Mouse (Mus musculus) lung, postnatal 14 days (tissue): Measurements from ENCODE around the gene Gpc6.

Experiments
- DNase-seq: peaks from one replicate; pipeline ENCODE4 v3.0.0; 2021

Gpc6 gene

DNA sequence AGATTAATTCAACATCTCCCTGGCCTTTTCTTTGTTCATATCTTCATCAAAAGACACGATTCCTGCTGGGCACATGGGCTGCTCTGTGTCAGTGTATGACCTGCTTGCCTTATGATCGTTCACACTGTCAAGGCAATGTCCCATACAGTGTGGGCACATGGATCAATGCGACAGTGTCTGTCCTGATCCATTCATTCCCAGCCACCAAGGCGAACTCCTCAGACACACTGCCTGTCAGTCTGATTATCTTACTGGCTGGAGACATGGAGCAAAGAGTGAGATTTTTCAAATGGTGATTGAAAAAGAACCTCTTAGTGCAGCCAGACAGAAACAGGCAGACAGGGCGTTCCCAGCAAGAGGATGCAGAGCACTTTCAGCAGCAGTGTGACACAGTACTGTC lies 143.1 kb downstream of the Gpc6 start:
- DNase-seq, result no peak

DNA sequence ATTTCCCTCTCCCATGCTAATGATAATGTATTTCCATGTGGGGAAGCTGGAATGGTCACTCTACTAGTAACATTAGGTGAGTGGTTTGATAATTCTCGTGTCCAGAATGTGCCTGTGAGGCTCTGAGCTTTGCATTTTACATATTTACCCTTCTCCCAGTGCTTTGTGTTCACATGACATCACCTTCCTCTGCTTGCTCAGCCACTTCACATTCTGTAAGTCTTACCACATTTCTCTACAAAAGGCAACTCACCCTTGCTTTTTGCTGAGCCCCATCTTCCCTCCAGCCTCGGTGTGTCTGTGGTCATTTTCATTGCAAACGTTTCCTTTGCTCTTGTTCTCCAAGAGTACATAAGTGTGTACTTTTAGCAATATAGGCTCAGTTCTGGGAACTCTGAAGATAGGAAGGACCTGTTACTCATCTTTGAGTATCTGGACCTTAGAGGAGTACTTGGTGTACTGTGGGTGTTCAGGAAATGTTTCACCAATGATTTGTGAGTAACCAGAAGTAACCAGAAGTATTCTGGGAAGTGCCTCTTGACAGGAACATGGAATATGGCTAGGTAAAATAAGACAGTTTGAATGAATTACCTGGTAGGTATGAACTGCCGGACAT lies 145.5 kb downstream of the Gpc6 start:
- DNase-seq, result no peak

DNA sequence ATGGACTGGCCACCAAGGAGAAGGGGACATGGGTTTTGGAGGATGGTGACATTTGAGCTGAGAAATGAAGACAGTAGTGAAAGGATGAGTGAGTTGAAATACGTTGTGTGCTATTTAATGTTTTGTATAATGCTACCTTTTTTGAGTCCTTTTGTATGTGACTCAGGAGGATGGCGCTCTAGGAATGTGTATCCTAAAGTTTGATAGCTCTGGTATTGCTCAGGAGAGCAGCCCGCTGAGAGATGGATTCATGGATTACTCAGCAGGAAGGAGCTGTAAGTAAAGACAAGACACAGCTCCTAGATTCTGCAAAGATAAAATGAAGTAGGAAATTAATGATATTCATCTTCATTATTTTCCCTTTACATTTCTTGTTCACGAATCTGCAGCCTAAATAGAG lies 168.5 kb downstream of the Gpc6 start:
- DNase-seq, result no peak

DNA sequence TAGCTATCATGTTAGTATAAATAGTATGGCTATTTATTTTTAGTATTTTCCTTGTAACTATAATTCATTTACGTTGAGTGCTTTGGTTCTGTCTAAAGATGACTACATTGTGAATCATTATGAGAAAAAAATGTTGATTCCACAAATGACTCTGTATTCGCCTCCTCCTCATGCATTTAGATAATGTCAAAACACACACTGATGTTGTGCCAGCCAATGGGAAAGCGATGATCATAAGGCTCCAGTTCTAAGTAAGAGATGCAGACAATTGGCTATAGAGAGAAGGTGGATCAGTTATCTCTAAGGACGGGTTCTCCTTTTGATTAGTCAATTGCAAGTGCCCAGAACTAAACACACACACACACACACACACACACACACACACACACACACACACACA lies 181.8 kb downstream of the Gpc6 start:
- no peak for DNase-seq

DNA sequence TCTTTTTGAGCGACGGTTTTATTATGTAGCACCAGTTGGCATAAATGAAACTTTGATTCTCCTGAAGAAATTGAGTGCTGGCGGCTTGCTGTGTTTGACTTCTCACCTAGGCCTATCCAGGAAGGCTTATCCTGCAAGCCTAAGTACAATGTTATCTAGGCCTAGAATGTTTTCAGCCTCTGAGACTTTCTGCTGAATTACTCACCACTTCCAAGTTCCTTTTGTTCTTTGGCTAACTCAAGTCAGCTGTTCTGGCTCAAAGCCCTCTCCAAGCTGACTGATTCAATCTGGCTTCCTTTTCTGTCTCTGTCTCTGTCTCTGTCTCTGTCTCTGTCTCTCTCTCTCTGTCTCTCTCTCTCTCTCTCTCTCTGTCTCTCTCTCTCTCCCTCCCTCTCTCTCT lies 188.0 kb downstream of the Gpc6 start:
- DNase-seq, result no peak

DNA sequence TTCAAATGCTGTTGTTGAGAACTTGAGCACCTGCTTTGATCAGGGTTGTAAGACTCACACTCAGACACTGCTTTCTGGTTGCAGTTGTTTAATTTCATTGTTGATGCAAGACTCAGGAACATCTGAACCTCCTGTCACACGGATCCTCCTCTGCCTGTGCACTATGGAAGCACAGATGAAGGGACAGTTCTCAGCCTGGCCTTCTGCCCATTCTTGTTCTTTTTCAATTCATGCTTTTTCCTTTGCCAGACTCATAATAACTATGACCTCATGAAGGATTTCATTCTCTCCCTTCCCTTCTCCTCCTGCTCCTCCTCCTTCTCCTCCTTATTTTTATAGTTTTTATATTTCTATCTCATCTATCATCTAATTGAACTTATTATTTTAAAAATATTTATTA lies 196.9 kb downstream of the Gpc6 start:
- DNase-seq, result no peak

DNA sequence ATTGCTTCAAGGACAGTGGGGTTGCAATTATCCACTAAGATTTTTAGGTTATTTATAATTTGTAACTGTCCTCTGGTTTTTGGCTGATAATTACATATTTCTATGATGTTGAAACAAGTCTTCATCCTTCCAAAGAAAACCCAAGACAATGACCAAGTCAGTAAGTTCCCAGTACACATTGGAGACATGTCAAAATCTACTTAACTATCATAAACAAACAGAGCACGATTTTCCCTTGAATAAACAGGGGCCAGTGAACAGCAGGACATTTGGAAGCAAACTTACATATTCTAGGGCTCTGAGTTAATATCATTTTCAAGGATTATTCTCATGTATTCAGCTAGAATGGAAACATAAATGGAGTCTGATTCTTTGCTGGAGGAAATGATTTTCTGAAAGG lies 205.2 kb downstream of the Gpc6 start:
- DNase-seq, result no peak

DNA sequence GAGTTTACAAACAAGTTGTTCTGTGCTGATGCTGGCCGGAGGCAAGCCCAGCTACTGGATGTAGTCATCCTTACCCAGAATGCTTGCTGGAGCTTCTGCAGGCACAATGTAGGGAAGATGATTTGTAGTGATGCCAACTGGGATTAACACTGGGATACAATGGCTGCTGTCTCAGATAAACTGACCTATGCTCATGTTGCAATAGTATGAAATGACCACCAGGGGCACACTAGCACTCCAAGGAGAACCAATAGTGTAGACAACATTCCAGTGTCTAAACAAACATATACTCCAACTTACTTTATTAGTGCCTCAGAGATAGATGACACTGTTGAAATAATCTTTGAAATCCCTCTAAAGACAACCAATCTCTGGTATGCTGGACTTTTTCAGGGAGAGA lies 206.2 kb downstream of the Gpc6 start:
- no peak for DNase-seq

DNA sequence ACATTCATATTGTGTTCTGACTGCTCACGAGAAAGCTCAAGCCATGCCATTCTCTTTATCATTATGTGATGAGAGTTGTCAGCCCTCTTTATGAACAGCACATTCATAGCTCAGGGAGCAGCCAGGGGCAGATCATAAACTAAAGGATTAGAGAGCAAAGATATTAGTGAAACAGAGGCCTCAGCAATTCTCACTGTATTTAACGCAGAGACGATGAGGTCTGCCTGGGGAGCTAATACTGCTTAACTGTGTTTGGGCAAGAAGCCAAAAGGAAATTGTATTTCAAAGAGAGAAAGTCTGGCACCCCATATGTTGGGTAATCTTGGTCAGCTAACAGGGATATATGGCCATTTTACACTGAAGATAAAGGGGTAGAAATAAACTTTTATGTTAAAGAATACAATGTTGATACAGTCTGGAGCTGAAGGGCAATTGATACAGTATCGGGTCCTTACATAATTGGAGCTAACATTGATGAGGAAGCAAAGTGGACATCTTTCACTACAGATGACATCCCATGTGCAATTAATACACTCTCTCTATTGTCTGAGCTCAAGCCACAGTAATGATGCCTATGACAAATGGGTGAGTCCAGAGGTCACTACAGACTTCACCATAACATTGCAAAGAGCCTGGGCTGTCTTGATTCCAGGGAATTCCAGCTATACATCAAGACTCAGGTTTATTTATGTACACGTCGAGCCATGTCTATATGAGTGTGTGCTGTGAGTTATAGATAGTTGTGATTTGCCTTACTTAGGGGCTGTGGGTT lies 216.1 kb downstream of the Gpc6 start:
- no peak for DNase-seq

DNA sequence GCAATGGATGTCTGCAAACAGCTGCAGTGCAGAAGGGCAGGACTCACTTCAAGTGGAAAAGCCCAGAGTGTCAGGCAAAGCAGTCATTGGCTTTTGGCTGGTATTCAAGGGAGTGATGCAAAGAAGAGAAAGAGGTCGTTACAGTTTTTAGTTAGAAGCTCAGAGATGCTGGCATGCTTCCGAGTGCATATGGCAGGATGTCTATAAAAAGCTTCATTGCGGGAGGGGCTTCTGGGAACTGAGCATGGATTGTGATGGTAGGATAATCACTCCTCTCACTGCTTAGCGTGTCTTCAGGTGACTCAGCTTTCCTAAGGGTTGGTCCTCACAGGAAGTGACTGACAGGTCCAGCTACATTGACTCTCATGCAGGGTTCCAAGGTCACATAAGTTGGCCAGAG lies 221.0 kb downstream of the Gpc6 start:
- DNase-seq, result no peak

DNA sequence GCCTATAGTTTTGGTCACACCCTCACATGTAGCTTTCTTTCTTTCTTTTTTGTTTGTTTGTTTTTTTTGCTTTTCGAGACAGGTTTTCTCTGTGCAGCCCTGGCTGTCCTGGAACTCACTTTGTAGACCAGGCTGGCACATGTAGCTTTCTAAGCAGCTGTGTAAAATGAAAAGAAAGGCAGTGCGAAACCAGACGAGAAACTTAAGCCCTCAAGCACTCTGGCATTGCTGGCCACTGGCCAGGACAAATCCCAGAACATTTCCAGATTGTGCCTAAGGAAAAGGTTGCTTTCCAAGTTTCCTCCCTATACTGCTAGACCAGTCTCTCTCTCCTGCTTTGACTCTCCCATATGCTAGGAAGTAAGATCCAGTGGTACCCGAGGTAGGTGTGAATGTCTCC lies 221.6 kb downstream of the Gpc6 start:
- DNase-seq, result no peak

DNA sequence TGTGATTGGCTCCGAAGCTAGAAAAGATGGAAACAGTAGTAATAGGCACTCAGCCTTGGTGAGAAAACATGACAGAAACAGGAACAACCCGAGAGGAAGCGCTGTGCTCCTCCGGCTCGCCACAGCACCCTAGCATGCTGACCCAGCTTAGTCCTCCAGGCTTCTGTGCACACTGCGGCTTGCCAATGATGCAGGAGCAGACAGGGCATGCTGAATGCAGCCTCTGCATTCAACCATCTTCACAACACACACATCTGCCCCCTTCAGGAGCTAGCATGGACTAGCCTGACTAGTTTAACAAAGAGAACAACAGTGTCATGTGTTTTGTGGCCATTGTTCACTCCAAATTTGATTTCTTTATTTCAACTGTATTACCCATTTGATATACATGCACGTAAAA lies 226.5 kb downstream of the Gpc6 start:
- no peak for DNase-seq

DNA sequence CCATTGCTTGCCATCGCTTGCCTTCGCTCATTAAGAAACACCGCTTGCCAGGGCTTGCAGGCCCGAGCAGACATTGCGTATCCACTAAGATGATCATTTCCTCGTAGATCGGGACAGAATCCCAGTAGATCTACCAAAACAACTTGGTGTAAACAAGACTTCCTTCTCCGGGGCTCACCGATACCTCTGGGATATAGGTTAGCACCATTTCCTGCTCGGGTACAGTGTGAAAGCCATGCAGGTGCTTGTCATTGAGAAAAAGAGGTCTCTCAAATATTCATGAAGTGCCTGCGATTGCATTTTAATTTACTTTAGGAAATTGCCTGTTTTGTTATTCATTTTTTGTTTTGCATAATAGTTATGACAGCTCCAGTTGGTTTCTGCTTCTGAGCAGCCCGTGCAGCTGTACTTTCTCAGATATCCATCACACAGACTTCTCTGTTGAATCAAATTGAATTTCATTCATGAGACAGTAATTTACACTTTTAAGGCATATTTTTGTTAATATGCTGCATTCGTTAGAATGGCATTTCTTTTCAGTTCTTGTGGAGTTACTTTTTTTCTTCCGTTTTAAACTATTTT lies 230.9 kb downstream of the Gpc6 start:
- DNase-seq, result no peak

DNA sequence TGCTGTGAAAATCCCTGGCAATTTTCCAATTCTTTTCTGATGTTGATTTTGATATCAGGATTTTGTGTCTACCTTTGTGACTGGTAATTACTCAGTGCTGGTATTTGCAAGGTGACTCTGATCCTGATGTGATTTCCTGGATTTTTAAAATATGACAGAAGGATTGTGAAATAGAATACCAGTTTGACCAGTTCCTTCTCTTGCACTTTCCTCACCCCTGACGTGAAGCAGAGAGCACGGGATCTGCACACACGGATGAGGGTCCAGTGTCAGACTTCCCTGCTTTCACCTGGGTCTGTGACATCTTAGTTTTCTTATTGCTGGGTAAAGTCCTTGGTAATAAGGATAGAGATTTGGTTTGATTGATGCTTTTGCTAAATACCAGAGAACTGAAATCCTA lies 232.3 kb downstream of the Gpc6 start:
- DNase-seq, result no peak

DNA sequence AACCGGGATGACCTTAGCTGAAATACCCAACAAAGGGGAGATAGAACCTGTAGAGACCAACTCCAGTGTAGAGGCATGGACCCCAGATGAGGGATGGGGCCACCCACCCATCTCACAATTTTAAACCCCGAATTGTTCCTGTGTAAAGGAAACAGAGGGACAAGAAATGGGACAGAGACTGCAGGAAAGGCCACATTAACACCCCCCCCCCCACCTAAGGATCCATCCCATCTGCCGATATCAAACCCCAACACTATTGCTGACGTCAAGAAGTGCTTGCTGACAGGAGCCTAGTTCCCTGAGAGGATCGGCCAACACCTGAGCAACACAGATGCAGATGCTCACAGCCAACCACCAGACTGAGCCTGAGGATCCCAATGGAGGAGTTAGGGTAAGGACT lies 241.2 kb downstream of the Gpc6 start:
- no peak for DNase-seq

DNA sequence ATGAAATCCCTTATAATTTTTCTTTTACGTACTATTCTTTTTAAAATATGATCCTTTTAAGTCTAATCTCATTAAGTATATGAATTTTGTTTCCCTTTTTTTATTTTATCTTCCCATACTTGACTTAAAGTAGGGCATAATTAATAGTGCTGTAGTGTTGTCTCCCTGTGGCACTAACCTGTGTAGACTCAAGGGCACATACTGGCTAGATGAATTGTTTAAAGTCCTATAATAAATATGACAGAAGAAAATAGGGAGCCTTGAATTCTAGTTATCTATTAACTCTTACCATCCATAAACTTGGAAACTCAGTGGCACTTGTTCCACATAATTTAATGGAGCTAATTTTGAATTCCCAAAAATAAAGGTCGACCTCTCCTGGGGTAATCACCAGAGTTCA lies 268.2 kb downstream of the Gpc6 start:
- DNase-seq, result no peak

DNA sequence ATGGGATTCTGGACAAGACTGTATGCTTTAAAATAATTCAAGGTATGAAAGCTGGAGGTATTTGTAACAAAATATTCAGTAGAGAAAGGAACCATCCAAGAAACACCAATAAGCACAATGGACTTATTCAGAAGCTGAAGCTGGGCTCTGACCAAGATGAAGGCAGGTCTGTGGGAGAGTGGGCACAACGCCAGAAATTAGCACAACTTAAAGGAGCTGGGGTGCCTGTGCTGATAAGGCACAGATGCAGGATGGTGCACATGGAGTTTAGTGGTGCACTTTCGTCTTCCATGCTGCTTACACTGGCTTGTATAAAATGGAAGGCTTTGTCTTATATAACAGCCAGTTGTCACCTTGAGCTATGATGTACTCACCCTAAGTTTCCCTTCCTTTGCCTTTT lies 276.9 kb downstream of the Gpc6 start:
- DNase-seq, result no peak

DNA sequence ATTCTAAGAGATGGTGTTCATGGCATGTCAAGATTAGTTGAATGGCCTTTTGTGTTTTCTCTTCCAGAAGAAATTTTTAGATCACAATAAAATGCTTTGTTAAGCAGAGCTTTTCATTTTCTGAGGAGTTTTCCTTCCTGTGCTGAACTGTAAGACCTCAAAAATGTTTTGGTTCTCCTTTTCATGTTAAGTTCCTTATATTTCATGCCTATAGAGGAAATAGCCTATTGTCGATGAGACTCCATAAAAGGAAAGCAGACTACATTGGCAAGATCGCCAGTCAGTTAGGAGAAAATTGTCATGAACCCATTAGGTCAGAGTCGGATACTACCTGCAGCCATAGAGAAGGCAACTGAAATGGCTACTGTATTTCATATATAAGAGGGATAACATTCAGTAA lies 278.8 kb downstream of the Gpc6 start:
- no peak for DNase-seq

DNA sequence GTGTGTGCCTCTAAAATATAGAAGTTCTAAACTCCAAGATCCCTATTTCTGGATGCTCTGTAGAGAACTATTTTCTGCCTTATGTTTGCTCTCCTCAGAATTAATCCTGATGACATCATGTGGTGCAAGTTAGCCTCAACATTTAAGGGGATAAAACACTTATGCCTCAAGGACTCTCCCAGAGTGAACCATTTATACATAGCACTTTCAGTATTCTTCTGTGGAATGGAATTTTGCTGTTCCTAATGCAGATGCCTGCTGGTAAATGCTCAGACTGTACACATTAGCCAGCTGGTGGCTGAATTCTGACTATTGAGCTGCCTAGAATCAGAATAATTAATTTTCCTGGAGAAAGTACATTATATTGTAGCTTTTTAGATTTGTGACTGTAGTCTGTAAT lies 289.3 kb downstream of the Gpc6 start:
- no peak for DNase-seq

DNA sequence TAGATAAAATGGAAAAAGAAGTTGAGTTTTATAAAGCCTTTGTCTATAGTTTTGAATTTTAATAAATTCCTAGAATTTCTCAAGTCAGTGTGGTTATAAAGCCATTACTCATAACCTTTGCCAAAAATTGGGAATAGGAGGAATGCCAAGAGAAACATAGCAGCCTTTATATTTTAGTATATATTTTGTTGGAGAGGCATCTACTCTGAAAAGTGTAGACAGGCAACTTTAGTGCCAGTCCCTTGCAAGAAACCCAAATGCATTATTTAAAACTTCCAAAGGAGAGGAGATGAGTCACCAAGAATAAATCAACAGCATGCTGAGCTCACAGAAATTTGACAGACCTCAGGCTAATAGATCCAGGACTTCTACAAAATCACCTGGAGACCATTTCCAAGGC lies 301.8 kb downstream of the Gpc6 start:
- no peak for DNase-seq

DNA sequence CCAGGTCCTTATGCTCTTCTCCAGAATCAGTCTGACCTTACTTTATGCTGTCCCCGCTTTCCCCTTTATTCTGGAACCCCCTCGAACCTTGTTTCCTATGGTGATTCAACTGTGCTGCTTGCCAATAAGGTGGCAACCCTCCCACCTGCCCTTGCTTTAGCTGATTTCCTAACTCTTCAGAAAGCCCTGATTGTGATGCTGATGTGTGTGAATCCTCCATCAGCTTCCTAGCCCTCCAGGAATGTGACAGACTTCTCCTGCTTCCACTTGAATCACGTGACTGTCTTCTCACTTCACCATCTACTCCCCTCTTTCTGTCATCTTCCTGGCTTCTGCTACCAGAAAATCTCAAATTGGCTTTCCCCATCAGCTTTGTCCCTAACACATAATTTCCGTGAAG lies 305.4 kb downstream of the Gpc6 start:
- no peak for DNase-seq

DNA sequence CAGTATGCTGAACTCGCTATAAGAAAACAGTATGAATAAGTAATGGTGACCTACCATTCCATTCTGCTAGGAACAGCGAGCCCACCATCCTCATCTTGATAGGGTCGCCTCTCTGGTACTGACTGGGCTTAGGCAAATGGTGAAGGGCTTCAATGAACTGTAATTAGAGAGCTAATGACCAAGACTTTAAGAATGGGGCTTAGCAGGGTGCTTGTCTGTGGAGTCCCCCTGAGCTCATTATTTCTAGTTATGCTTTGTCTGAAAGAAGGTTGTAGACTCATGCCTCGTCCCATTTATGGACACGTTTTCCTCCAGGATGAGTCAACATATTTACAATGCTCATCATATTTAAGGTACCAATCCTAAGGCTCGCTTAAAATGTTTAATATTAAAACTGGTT lies 313.1 kb downstream of the Gpc6 start:
- DNase-seq, result no peak

DNA sequence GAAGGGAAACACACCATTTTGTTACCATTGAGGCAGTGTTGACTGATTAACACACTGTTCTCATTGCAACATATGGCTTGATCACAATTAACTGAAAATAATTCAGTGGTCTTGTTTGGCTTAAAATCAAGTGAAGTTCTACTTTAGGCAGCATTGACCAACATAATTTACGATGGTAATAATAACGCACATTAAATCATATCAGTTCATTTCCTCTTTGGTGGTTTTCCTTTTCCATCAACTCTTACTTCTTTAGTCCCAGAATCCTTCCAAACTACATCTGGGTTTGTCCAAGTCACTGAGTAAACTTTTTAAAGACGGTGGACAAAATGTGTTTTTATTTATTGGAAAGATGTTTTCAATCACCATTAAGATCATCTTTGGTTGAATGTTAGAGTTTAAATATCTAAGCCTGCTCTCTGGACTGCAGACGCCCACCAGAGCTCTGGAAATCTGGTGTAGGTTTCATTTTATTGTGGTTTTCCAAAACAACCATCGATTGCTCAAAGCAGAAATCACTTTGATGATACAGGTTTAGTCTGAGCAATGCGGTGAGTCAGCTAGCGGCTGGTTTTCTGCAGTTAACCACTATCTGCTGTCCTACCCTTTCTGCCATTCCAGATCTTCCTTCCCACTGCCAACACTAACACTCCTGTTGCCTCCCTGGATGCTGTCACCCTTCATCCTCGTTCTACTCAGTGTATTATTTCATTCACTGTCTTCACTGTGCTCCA lies 314.7 kb downstream of the Gpc6 start:
- no peak for DNase-seq

DNA sequence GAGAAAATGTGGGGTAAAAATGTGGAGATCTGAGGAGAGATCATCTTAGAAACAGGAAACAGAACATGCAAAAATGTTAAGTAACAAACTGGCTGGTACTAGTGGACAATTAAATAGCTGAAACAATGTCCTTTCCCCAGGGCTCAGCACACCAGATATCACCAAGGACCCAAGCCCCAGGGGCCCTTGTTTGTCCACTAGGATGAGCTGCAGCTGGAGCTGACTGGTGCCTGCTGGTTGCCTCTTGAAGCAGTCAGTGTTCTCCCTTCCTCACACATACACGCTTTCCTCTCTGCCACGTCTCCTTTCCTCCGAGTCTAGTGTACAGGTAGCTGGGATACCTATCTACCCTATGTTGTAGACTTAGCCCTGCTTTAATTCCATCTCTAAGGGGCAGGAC lies 320.5 kb downstream of the Gpc6 start:
- no peak for DNase-seq
